Mouse (Mus musculus): Measurements from ENCODE around the gene Pkdrej.

DNA sequence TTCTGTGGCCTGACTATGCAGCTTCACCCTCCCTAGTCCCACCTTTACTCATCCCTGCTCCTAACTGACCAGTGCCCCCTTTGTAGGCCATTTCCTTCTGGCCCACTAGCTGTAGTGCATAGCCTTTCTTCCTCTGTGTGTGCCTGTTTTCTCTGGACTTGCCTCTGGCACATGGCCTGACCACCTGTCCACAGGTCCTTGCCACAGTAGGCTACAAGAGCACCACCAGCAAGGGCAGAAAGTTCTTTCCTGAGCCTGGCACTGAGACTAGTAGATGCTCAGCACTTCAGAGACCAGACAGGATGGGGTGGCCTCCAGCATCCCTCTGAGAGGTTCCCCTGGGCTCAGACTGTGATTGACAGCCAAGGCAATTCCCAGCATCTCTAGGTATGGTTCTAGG, 23.5 kb upstream of the Pkdrej start:
- TF ChIP-seq CTCF (IDR thresholded peaks at IDR 0.05; ENCODE audit: low read depth) (no peak), EP300 (IDR thresholded peaks at IDR 0.05; ENCODE audit: low read depth) (no peak)
